Mouse (Mus musculus): Measurements from ENCODE around the gene Kif1a. TPM values are rescaled to one million over a fixed set of nuclear protein-coding genes. Genes with fewer than 3 reads are reported as not detected.

The Kif1a gene
- polyA plus RNA-seq, 1 experiment from 2014 or later, result 11.6 TPM

DNA sequence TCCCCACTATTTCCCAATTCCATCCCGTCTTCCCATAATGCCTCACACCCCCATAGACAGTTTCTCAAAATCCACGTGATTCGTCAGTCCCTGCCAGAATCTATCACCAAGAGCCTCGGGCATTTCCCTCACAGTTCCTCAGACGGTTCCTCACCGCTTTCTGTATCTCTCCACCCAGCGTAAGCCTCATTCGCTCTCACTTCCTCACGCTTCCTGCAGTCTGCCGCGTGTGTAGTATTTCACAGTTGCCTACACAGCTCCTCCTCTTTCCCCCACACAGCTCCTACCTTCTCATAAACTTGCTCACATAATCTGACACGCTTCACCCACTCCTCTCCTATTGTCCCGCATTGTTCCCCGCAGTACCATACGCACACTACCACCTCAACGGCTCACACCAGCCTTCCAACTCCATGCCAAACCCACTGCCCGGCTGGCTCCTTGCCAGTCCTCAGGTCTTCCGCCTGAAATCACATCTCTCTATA lies 30.2 kb downstream of the Kif1a start:
- peaks cover 5% of the 10 kb centered on the region; the same call in 1 of the 2 replicates for H3K36me3 ChIP-seq (ENCODE audit: control insufficient read depth, insufficient read depth, low read length)
- no peaks in the 10 kb centered on the region for H3K27me3 ChIP-seq (ENCODE audit: control insufficient read depth, insufficient read depth, low read length)
- peaks cover 4 to 7% of the 10 kb centered on the region in 2 experiments; a peak in 3 of 4 replicates for H3K4me1 ChIP-seq (ENCODE audit: control insufficient read depth in 2 of 2, insufficient read depth in 2 of 2, low read length in 2 of 2)
- no peak overlapping the region for H3K4me2 ChIP-seq (ENCODE audit: low read length)
- no peak overlapping the region for H3K9ac ChIP-seq (ENCODE audit: low read length)
- WGBS, result 71% methylated on average over 18 of the region's 18 CpGs
- H3K4me3 ChIP-seq (ENCODE audit: control insufficient read depth in 1 of 2, insufficient read depth in 1 of 2, low read depth in 1 of 2, low read length in 2 of 2), result no peak overlapping the region
- H3K27ac ChIP-seq (replicated peaks in 1 of 2; ENCODE audit: control insufficient read depth in 1 of 2, insufficient read depth in 1 of 2, low read depth in 2 of 2, low read length in 2 of 2), result no peak overlapping the region
- no peak for ATAC-seq (ENCODE audit: insufficient number of reproducible peaks, insufficient read depth, low FRiP score, low read depth)
- no peaks in the 10 kb centered on the region for H3K9me3 ChIP-seq (ENCODE audit: control insufficient read depth, low read length)

DNA sequence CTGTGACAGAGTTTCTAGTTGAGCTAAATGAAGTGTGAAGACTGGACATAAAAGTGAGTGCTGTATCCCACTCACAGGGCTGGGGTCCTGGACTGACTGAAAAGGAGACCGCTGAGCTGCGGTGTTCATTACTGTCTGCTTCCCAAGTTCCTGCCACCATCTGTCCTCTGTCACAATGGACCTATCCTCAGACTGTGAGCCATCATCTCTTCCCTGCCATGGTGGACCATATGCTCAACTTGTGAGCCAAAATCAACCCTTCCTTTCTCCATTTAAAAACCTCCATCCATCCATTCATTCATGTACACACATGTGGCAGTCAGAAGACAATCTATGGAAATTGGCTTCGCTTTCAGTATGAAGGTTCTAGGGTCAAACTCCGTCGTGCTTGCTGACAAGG lies 30.9 kb downstream of the Kif1a start:
- no peak for ATAC-seq (ENCODE audit: insufficient number of reproducible peaks, insufficient read depth, low FRiP score, low read depth)
- 78% methylated on average over 5 of the region's 5 CpGs for WGBS
- no peak overlapping the region for H3K27ac ChIP-seq (replicated peaks in 1 of 2; ENCODE audit: control insufficient read depth in 1 of 2, insufficient read depth in 1 of 2, low read depth in 2 of 2, low read length in 2 of 2)
- H3K27me3 ChIP-seq (ENCODE audit: control insufficient read depth, insufficient read depth, low read length), result no peaks in the 10 kb centered on the region
- H3K9me3 ChIP-seq (ENCODE audit: control insufficient read depth, low read length), result no peaks in the 10 kb centered on the region
- H3K4me2 ChIP-seq (ENCODE audit: low read length), result no peak overlapping the region
- H3K4me3 ChIP-seq (ENCODE audit: control insufficient read depth in 1 of 2, insufficient read depth in 1 of 2, low read depth in 1 of 2, low read length in 2 of 2), result no peak overlapping the region
- H3K4me1 ChIP-seq (ENCODE audit: control insufficient read depth in 2 of 2, insufficient read depth in 2 of 2, low read length in 2 of 2), result peaks cover 4 to 7% of the 10 kb centered on the region in 2 experiments; a peak in 3 of 4 replicates
- peaks cover 5% of the 10 kb centered on the region; the same call in 1 of the 2 replicates for H3K36me3 ChIP-seq (ENCODE audit: control insufficient read depth, insufficient read depth, low read length)
- no peak overlapping the region for H3K9ac ChIP-seq (ENCODE audit: low read length)

DNA sequence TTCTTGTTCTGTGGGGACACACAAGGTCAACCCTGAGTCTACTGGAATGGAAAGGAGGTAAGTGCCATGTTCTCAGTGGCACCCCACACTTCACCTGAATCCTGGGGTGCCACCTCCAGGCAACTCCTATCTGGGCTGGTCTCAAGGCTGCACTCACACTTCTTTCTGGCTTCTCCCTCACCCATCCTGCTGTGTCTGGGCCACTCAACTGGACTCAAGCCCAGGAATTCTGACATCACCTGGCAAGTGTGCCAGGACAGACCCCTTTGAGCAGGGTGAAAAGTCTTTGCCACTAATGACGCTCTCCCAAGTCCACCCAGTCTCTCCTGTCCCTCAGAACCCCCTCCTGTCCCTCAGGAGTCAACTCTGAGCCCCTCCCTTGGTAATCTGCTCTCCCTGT lies 33.2 kb downstream of the Kif1a start:
- no peaks in the 10 kb centered on the region for H3K9me3 ChIP-seq (ENCODE audit: control insufficient read depth, low read length)
- no peak overlapping the region for H3K9ac ChIP-seq (ENCODE audit: low read length)
- peaks cover 12 to 13% of the 10 kb centered on the region in 2 experiments for H3K4me1 ChIP-seq (ENCODE audit: control insufficient read depth in 2 of 2, insufficient read depth in 2 of 2, low read length in 2 of 2)
- H3K27me3 ChIP-seq (ENCODE audit: control insufficient read depth, insufficient read depth, low read length), result no peaks in the 10 kb centered on the region
- ATAC-seq (ENCODE audit: insufficient number of reproducible peaks, insufficient read depth, low FRiP score, low read depth), result no peak
- no peak overlapping the region for H3K4me2 ChIP-seq (ENCODE audit: low read length)
- H3K36me3 ChIP-seq (ENCODE audit: control insufficient read depth, insufficient read depth, low read length), result no peaks in the 10 kb centered on the region
- H3K4me3 ChIP-seq (ENCODE audit: control insufficient read depth in 1 of 2, insufficient read depth in 1 of 2, low read depth in 1 of 2, low read length in 2 of 2), result no peak overlapping the region
- H3K27ac ChIP-seq (replicated peaks in 1 of 2; ENCODE audit: control insufficient read depth in 1 of 2, insufficient read depth in 1 of 2, low read depth in 2 of 2, low read length in 2 of 2), result no peak overlapping the region
- 71% methylated on average over 1 of the region's 1 CpGs for WGBS

DNA sequence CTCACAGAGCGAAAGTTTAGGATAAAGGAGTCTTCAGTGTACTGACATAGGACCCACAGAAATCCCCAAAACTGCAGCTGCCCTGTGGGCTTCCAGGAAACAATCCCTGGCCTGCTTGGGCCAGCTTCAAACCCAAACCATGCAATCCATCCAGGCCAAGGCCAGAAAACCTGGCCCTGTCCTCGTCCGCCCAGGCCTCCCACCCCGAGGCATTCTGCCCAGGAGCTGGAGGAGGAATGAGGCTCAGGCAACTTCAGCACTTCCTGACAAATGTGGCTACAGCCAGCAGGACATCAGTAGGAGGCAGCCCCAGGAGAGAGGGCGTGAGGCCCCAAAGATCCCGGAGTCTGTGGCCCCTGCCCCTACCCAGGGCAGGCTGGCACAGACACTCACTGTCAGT lies 36.1 kb downstream of the Kif1a start:
- 71% methylated on average over 6 of the region's 6 CpGs for WGBS
- ATAC-seq (ENCODE audit: insufficient number of reproducible peaks, insufficient read depth, low FRiP score, low read depth), result no peak

DNA sequence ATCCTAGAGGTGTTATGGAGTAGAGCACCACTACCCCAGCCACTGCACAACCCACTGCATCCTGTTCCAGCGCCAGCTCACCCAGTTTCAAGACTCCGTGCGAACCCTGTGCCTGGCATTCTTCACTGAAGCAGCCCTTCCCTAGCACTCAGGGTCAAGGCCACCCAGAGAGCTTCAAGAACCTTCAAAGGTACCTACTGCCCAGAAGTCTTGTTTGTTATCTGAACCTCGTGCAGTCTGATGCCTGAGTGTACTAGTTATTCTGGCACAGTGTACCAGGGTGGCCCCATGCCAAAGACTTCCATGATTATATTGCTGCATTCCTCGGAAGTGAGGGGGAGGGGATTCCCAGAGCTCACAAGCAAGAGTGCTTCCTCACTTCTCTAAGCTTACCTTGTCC lies 38.1 kb downstream of the Kif1a start:
- Histone ChIP-seq H3K27me3 (ENCODE audit: control insufficient read depth, insufficient read depth, low read length) (no peaks in the 10 kb centered on the region), H3K27ac (replicated peaks in 1 of 2; ENCODE audit: control insufficient read depth in 1 of 2, insufficient read depth in 1 of 2, low read depth in 2 of 2, low read length in 2 of 2) (no peak overlapping the region), H3K4me2 (ENCODE audit: low read length) (no peak overlapping the region), H3K36me3 (ENCODE audit: control insufficient read depth, insufficient read depth, low read length) (no peaks in the 10 kb centered on the region), H3K4me1 (ENCODE audit: control insufficient read depth in 2 of 2, insufficient read depth in 2 of 2, low read length in 2 of 2) (peaks cover 10 to 18% of the 10 kb centered on the region in 2 experiments), H3K4me3 (ENCODE audit: control insufficient read depth in 1 of 2, insufficient read depth in 1 of 2, low read depth in 1 of 2, low read length in 2 of 2) (no peak overlapping the region), H3K9me3 (ENCODE audit: control insufficient read depth, low read length) (no peaks in the 10 kb centered on the region), H3K9ac (ENCODE audit: low read length) (no peak overlapping the region)
- peak; percentile 51; the same call in 1 of the 2 replicates for ATAC-seq (ENCODE audit: insufficient number of reproducible peaks, insufficient read depth, low FRiP score, low read depth)
- WGBS, result 37% methylated on average over 5 of the region's 5 CpGs

More for the DNA sequence above, 36.1 kb downstream of the Kif1a start:
- Histone ChIP-seq H3K27ac (replicated peaks in 1 of 2; ENCODE audit: control insufficient read depth in 1 of 2, insufficient read depth in 1 of 2, low read depth in 2 of 2, low read length in 2 of 2) (no peak overlapping the region), H3K4me1 (ENCODE audit: control insufficient read depth in 2 of 2, insufficient read depth in 2 of 2, low read length in 2 of 2) (peaks cover 10 to 20% of the 10 kb centered on the region in 2 experiments), H3K4me2 (ENCODE audit: low read length) (no peak overlapping the region), H3K27me3 (ENCODE audit: control insufficient read depth, insufficient read depth, low read length) (no peaks in the 10 kb centered on the region), H3K4me3 (ENCODE audit: control insufficient read depth in 1 of 2, insufficient read depth in 1 of 2, low read depth in 1 of 2, low read length in 2 of 2) (no peak overlapping the region), H3K9ac (ENCODE audit: low read length) (no peak overlapping the region), H3K36me3 (ENCODE audit: control insufficient read depth, insufficient read depth, low read length) (no peaks in the 10 kb centered on the region), H3K9me3 (ENCODE audit: control insufficient read depth, low read length) (no peaks in the 10 kb centered on the region)

DNA sequence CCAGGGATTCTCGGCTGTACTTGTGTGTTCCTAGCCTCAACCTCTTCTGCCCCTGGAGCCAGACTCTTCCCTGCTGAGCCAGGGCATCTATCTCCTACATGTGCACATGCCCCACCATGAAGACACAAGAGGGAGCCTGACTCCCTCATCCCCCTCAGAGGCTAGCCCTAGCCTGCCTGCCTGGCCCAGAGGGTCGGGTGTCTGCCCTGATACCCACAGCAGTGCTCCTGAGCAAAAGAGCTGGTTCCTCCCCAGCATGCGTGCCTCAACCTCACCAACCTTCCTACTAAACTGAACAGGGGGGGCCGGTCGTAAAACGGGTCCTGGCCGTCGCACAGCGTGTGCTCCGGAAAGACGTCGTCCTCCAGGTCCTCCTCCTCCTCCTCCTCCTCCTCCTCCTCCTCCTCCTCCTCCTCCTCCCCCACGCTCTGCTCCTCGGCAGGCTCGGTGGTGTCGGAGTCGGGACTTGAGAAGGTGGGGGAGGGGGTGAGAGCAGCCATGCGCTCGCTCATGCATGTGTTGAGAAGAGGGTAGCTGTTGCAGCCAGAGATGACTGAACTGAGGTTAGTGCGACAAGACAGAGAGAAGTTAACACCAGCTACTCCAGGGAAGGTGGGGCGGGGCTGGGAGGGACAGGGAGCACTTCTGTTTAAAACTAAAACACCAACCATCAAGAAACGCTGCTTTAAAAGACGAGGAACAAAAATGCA lies 50.5 kb downstream of the Kif1a start:
- Histone ChIP-seq H3K4me2 (ENCODE audit: low read length) (no peak overlapping the region), H3K36me3 (ENCODE audit: control insufficient read depth, insufficient read depth, low read length) (peaks cover 7% of the 10 kb centered on the region; the same call in 1 of the 2 replicates), H3K9ac (ENCODE audit: low read length) (no peak overlapping the region), H3K27me3 (ENCODE audit: control insufficient read depth, insufficient read depth, low read length) (no peaks in the 10 kb centered on the region; the same call in 1 of the 2 replicates), H3K27ac (replicated peaks in 1 of 2; ENCODE audit: control insufficient read depth in 1 of 2, insufficient read depth in 1 of 2, low read depth in 2 of 2, low read length in 2 of 2) (no peak overlapping the region), H3K4me3 (ENCODE audit: control insufficient read depth in 1 of 2, insufficient read depth in 1 of 2, low read depth in 1 of 2, low read length in 2 of 2) (no peak overlapping the region), H3K4me1 (ENCODE audit: control insufficient read depth in 2 of 2, insufficient read depth in 2 of 2, low read length in 2 of 2) (no peaks in the 10 kb centered on the region), H3K9me3 (ENCODE audit: control insufficient read depth, low read length) (no peaks in the 10 kb centered on the region)
- ATAC-seq (ENCODE audit: insufficient number of reproducible peaks, insufficient read depth, low FRiP score, low read depth), result no peak
- WGBS, result 63% methylated on average over 20 of the region's 23 CpGs

DNA sequence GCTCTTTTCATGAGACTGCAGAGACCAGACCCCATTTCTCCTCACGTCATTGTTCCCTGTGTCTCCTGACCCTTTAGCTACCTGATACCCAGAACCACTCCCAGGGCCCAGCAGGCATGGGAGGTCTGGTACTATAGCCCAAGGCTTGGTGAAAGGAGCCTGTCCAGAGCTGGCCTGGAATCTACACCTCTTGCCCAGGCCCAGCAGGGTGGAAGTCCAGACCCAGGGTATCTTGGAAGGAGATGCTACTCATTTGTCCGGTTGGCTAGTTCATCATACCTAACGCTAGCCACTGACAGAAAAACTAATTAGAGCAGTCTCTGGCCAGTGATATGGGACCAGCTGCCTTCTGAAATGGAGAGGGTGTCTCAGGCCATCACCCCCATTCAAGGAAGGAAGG lies 51.7 kb downstream of the Kif1a start:
- Histone ChIP-seq H3K4me2 (ENCODE audit: low read length) (no peak overlapping the region), H3K9ac (ENCODE audit: low read length) (no peak overlapping the region), H3K36me3 (ENCODE audit: control insufficient read depth, insufficient read depth, low read length) (no peaks in the 10 kb centered on the region), H3K27me3 (ENCODE audit: control insufficient read depth, insufficient read depth, low read length) (no peaks in the 10 kb centered on the region; the same call in 1 of the 2 replicates), H3K9me3 (ENCODE audit: control insufficient read depth, low read length) (no peaks in the 10 kb centered on the region), H3K27ac (replicated peaks in 1 of 2; ENCODE audit: control insufficient read depth in 1 of 2, insufficient read depth in 1 of 2, low read depth in 2 of 2, low read length in 2 of 2) (no peak overlapping the region), H3K4me3 (ENCODE audit: control insufficient read depth in 1 of 2, insufficient read depth in 1 of 2, low read depth in 1 of 2, low read length in 2 of 2) (no peak overlapping the region), H3K4me1 (ENCODE audit: control insufficient read depth in 2 of 2, insufficient read depth in 2 of 2, low read length in 2 of 2) (no peaks in the 10 kb centered on the region)
- 82% methylated on average over 3 of the region's 3 CpGs for WGBS
- no peak for ATAC-seq (ENCODE audit: insufficient number of reproducible peaks, insufficient read depth, low FRiP score, low read depth)
